Mouse (Mus musculus) forebrain, embryonic 11.5 days (tissue): ENCODE measurements around the gene Crhr2. TPM values are rescaled to one million over a fixed set of nuclear protein-coding genes. Genes with fewer than 3 reads are reported as not detected.

ENCODE experiments used
- ATAC-seq: fragments of 200-750 bp; cut with Nextera tagmentation; replicated peaks from 2 replicates; pipeline ENCODE4 v1.8.0; 2017; ENCODE audit warnings: moderate TSS enrichment; ENCODE audit not compliant: low FRiP score
- DNase-seq: peaks from one replicate; pipeline ENCODE4 v3.0.0-alpha.2; 2017; ENCODE audit warnings: low spot score
- H3K27ac ChIP-seq: fragments of 300-500 bp; sonication (generic); 2 replicates; pipeline ENCODE4 v1.5.1; 2014; ENCODE audit warnings: low read depth, low read length
- H3K27me3 ChIP-seq: fragments of 300-500 bp; sonication (generic); 2 replicates; pipeline ENCODE4 v1.6.1; 2014; ENCODE audit warnings: mild to moderate bottlenecking, low read length, mixed read lengths; ENCODE audit not compliant: control insufficient read depth, insufficient read depth
- H3K36me3 ChIP-seq: fragments of 300-500 bp; sonication (generic); 2 replicates; pipeline ENCODE4 v1.6.1; 2014; ENCODE audit warnings: mild to moderate bottlenecking, low read length, moderate library complexity, mixed read lengths; ENCODE audit not compliant: control insufficient read depth, insufficient read depth
- H3K4me1 ChIP-seq: fragments of 300-500 bp; sonication (generic); replicated peaks from 2 replicates; pipeline ENCODE4 v1.6.1; 2014; ENCODE audit warnings: low read length, mixed read lengths; ENCODE audit not compliant: control insufficient read depth, insufficient read depth
- H3K4me2 ChIP-seq: fragments of 300-500 bp; sonication (generic); 2 replicates; pipeline ENCODE4 v1.6.1; 2014; ENCODE audit warnings: low read depth, mild to moderate bottlenecking, low read length, moderate library complexity, mixed read lengths; ENCODE audit not compliant: severe bottlenecking
- H3K4me3 ChIP-seq: fragments of 300-500 bp; sonication (generic); 2 replicates; pipeline ENCODE4 v1.5.1; 2014; ENCODE audit warnings: low read depth, low read length
- H3K9ac ChIP-seq: fragments of 300-500 bp; sonication (generic); 2 replicates; pipeline ENCODE4 v1.6.1; 2014; ENCODE audit warnings: low read length
- H3K9me3 ChIP-seq: fragments of 300-500 bp; sonication (generic); 2 replicates; pipeline ENCODE4 v1.6.1; 2016; ENCODE audit warnings: low read length, mixed read lengths; ENCODE audit not compliant: control insufficient read depth
- WGBS: fragments of 180-500 bp; shearing (Covaris S2); extraction: QIAGEN DNeasy Blood & Tissue Kit; methylation state at CpG from one replicate; pipeline ENCODE4 v1.1.7; 2014; 5-methylcytosine and 5-hydroxymethylcytosine counted together
- polyA plus RNA-seq: library from polyadenylated mRNA; unstranded; fragments of >200 nt; fragmentation: Nextera tagmentation; extraction: Ambion mirVana; gene quantifications from 2 replicates; pipeline ENCODE4 v1.2.1, GENCODE M21; 2014

Crhr2 gene
- polyA plus RNA-seq, 1 experiment from 2014 or later = 0.08 TPM

GRCm38 (mm10) chr6:55133425-55133824 lies 609 bp upstream of the Crhr2 start:
- WGBS = 52% methylated on average over 1 of the region's 1 CpGs
- Histone ChIP-seq H3K27ac (no peak overlapping the region), H3K4me3 (no peak overlapping the region), H3K9me3 (no peaks in the 10 kb centered on the region), H3K36me3 (no peaks in the 10 kb centered on the region), H3K4me2 (no peak overlapping the region), H3K27me3 (no peaks in the 10 kb centered on the region), H3K4me1 (no peaks in the 10 kb centered on the region), H3K9ac (no peak overlapping the region)
- DNase-seq (no peak), ATAC-seq (no peak)

DNA sequence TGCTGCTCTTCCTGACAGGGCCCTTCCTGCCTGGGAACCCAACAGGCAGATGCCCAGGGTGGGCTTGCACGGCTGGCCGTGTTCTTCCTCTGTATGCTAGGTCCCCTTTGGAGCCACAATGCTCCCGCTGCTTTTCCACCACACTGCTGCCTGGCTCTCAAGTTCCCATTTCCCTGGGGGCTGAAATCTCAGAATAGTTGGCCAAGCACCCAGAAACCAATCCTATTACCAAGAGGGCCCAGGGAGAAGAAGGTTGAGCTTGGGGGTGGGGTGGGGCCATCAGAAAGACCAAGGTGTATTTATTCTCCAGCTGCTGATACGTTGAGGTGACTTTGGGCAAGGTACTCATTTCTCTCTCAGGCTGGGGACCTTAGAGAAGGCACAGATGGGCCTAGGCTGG lies 1.5 kb downstream of the Crhr2 start:
- H3K4me3 ChIP-seq = no peak overlapping the region
- no peaks in the 10 kb centered on the region for H3K9me3 ChIP-seq
- WGBS = 84% methylated on average over 4 of the region's 4 CpGs
- no peaks in the 10 kb centered on the region for H3K36me3 ChIP-seq
- no peaks in the 10 kb centered on the region for H3K27me3 ChIP-seq
- H3K4me2 ChIP-seq = no peak overlapping the region
- ATAC-seq = no peak
- no peak for DNase-seq
- H3K27ac ChIP-seq = no peak overlapping the region
- H3K9ac ChIP-seq = no peak overlapping the region
- H3K4me1 ChIP-seq = no peaks in the 10 kb centered on the region

- Histone ChIP-seq H3K9me3 (no peaks in the 10 kb centered on the region), H3K27me3 (no peaks in the 10 kb centered on the region), H3K9ac (no peak overlapping the region), H3K4me2 (no peak overlapping the region), H3K27ac (no peak overlapping the region), H3K4me1 (no peaks in the 10 kb centered on the region), H3K36me3 (no peaks in the 10 kb centered on the region), H3K4me3 (no peak overlapping the region)
- DNase-seq (no peak), ATAC-seq (no peak)
- WGBS = 90% methylated on average over 6 of the region's 6 CpGs
Observed at GRCm38 (mm10) chr6:55130631-55131030, 2.2 kb downstream of the Crhr2 start.

DNA sequence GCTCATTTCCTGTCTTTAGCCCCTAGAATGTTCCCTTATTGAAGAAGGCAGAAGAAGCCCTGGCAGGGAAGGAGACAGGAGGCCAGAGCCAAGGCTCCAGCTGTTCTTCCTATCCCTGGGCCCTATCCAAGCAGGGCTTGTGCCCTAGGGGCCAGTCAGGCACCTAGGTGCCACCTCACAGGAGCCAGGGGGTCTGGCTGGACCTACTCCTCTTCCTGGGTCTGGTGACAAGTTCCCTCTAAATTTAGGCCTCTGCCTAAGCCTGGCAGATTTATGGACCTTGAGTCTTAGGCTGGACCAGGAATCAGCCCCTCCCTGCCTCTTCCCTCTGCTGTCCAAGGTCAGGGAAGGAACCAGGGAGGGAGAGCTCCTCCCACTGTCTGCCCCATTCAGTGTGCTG lies 4.4 kb downstream of the Crhr2 start:
- Histone ChIP-seq H3K27me3 (no peaks in the 10 kb centered on the region), H3K27ac (no peak overlapping the region), H3K9me3 (no peaks in the 10 kb centered on the region), H3K9ac (no peak overlapping the region), H3K4me3 (no peak overlapping the region), H3K4me1 (no peaks in the 10 kb centered on the region), H3K36me3 (no peaks in the 10 kb centered on the region), H3K4me2 (no peak overlapping the region)
- DNase-seq = no peak
- ATAC-seq = no peak

- Histone ChIP-seq H3K4me3 (no peak overlapping the region), H3K4me2 (no peak overlapping the region), H3K27me3 (no peaks in the 10 kb centered on the region), H3K4me1 (no peaks in the 10 kb centered on the region), H3K9ac (no peak overlapping the region), H3K27ac (no peak overlapping the region), H3K36me3 (no peaks in the 10 kb centered on the region), H3K9me3 (no peaks in the 10 kb centered on the region)
- DNase-seq (no peak), ATAC-seq (no peak)
- 75% methylated on average over 5 of the region's 5 CpGs for WGBS
Observed at GRCm38 (mm10) chr6:55126576-55126975, 6.2 kb downstream of the Crhr2 start.

GRCm38 (mm10) chr6:55123056-55123455 lies 9.8 kb downstream of the Crhr2 start:
- no peak for DNase-seq
- Histone ChIP-seq H3K9ac (no peak overlapping the region), H3K9me3 (no peaks in the 10 kb centered on the region), H3K4me1 (no peaks in the 10 kb centered on the region; the same call in 1 of the 2 replicates), H3K4me2 (no peak overlapping the region), H3K4me3 (no peak overlapping the region), H3K36me3 (no peaks in the 10 kb centered on the region), H3K27ac (no peak overlapping the region), H3K27me3 (peaks cover 8% of the 10 kb centered on the region)
- ATAC-seq = no peak
- 66% methylated on average over 4 of the region's 4 CpGs for WGBS

GRCm38 (mm10) chr6:55117325-55118109 lies 15.3 kb downstream of the Crhr2 start:
- H3K4me3 ChIP-seq = peak overlapping the region; percentile 49
- under 1% methylated on average over 64 of the region's 68 CpGs for WGBS
- peaks cover 29% of the 10 kb centered on the region for H3K27me3 ChIP-seq
- ATAC-seq = 0 out of 2 replicates have a peak, but pooled peaks have one; percentile 39
- peaks cover 3% of the 10 kb centered on the region for H3K4me1 ChIP-seq
- H3K9ac ChIP-seq = peak overlapping the region; percentile 57
- peak; percentile 66 for DNase-seq
- no peak overlapping the region for H3K27ac ChIP-seq
- H3K4me2 ChIP-seq = peak overlapping the region; percentile 81
- H3K9me3 ChIP-seq = no peaks in the 10 kb centered on the region
- H3K36me3 ChIP-seq = no peaks in the 10 kb centered on the region

- no peak overlapping the region for H3K27ac ChIP-seq
- no peak overlapping the region for H3K4me3 ChIP-seq
- 0 out of 2 replicates have a peak, but pooled peaks cover 5% of the 10 kb centered on the region for H3K4me1 ChIP-seq
- WGBS = 19% methylated on average over 7 of the region's 7 CpGs
- H3K36me3 ChIP-seq = no peaks in the 10 kb centered on the region
- no peaks in the 10 kb centered on the region for H3K9me3 ChIP-seq
- DNase-seq (peak; percentile 62), ATAC-seq (no peak)
- H3K9ac ChIP-seq = no peak overlapping the region
- no peak overlapping the region for H3K4me2 ChIP-seq
- H3K27me3 ChIP-seq = no peaks in the 10 kb centered on the region
Observed at GRCm38 (mm10) chr6:55108358-55108757, 24.5 kb downstream of the Crhr2 start.

DNA sequence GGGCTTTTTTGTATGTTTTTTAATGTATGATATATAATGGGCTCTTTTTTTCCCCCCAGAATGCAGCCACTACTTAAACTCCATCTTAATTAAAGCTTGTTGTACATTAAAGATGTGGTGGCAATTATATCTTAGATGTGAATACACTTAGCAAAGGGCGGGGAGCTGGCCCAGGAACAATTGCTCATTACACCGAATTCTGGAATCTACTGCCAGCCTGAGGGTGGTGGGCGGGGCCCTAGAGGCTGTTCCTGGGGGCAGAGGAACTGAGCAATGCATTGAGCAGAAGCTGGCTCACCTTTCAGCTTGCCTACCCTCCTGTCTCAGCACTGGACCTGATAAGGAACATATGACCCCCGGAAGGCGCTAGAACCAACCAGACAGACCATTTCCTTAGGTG lies 34.2 kb downstream of the Crhr2 start:
- Histone ChIP-seq H3K27me3 (no peaks in the 10 kb centered on the region), H3K27ac (no peak overlapping the region), H3K4me1 (no peaks in the 10 kb centered on the region), H3K4me3 (no peak overlapping the region), H3K9me3 (no peaks in the 10 kb centered on the region), H3K9ac (no peak overlapping the region), H3K4me2 (no peak overlapping the region), H3K36me3 (no peaks in the 10 kb centered on the region)
- DNase-seq = no peak
- 86% methylated on average over 5 of the region's 5 CpGs for WGBS
- no peak for ATAC-seq
